Mouse (Mus musculus) lung, postnatal 36 days (tissue): ENCODE measurements around the gene Mphosph9.

Source experiments
- DNase-seq: peaks from one replicate; pipeline ENCODE4 v3.0.0; 2022; ENCODE audit warnings: mixed read lengths

The Mphosph9 gene

GRCm38 (mm10) chr5:124263246-124263645 lies 64.5 kb downstream of the Mphosph9 start:
- DNase-seq, result no peak

- no peak for DNase-seq
Observed at GRCm38 (mm10) chr5:124262090-124262489, 65.7 kb downstream of the Mphosph9 start.

DNA sequence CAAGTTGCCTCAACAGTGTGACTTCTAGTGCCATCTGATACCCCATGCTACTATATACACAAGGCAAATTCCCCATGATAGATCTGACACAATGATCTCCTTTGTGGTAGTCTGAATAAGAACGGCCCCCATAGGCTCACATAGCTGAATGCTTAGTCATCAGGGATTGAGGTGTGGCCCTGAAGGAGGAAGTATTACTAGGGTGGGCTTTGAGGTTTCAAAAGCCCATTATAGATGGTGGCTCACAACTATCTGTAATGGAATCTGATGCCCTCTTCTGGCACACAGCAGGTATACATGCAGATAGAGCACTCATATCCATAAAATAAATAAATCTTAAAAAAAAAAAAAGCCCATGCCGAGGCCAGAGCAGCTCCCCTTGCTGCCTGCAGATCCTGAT lies 68.6 kb downstream of the Mphosph9 start:
- DNase-seq, result peak; percentile 41

- no peak for DNase-seq
Observed at GRCm38 (mm10) chr5:124258026-124258425, 69.7 kb downstream of the Mphosph9 start.

DNA sequence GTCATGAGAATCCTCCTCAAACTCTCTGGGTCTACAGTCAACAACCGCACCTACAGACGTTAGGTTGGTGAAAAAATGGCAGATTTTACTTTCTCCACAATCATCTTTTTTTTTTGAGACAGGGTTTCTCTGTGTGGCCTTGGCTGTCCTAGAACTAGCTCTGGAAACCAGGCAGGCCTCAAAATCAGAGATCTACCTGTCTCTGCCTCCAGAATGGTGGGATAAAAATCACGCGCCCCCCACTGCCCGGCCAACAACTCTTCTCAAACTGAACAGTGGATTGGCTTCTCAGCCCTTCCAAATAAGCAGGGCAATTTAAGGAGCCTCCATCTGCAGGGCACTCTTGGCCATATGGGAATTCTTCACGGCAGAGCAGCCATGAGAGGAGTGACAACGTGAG lies 72.6 kb downstream of the Mphosph9 start:
- DNase-seq, result no peak

DNA sequence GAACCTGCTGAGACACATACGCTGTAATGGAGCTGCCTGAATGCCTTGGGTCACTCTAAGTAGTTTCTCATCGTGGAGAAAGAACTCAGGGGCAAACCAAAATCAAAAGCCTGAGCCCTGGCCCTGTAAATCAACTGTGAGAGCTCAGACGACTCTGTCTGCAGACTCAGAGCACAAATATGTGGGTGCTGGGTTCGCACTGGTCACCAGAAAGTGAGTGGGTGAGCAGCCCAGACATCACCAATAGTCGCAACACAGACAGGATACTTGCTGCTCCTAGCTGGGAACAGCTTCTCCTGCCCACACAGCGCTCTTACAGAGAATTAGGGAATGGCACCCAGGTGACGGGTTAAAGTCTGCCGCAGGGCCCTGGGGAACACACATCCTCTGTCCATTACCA lies 74.2 kb downstream of the Mphosph9 start:
- no peak for DNase-seq

DNA sequence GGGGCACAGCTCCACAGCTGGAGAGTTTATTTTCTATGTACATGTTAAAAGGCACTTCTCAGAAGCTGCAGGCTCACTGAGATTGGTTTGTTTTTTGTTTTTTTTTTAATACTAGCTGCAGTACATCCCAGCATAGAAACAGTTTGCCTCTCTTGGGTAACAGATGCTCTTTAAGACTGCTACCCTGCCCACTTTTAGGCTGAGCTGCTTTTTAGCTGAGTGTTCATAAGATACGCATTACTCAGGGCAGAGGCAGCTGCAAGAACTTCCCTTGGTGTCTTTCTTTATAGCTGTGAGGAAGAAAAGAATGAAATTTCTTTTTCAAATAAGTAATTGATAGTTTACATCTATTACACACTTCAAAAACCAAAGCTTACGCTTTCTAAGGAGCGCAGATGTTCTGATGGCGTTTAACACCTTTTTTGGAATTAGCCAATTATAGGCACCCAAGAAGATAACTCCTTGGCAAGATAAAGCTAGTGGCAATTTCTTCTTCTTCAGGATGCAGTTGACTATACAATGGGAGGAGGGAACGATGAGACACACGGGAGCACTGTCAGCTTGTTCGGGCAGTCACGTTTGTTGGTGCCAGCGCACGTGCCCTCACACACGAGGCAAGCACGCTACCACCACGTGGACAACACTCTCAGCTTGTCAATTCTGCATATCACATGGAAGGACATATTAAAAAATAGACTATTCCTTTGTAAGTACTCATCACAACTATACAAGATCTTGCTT lies 75.0 kb downstream of the Mphosph9 start:
- no peak for DNase-seq

GRCm38 (mm10) chr5:124251070-124251469 lies 76.7 kb downstream of the Mphosph9 start:
- no peak for DNase-seq

DNA sequence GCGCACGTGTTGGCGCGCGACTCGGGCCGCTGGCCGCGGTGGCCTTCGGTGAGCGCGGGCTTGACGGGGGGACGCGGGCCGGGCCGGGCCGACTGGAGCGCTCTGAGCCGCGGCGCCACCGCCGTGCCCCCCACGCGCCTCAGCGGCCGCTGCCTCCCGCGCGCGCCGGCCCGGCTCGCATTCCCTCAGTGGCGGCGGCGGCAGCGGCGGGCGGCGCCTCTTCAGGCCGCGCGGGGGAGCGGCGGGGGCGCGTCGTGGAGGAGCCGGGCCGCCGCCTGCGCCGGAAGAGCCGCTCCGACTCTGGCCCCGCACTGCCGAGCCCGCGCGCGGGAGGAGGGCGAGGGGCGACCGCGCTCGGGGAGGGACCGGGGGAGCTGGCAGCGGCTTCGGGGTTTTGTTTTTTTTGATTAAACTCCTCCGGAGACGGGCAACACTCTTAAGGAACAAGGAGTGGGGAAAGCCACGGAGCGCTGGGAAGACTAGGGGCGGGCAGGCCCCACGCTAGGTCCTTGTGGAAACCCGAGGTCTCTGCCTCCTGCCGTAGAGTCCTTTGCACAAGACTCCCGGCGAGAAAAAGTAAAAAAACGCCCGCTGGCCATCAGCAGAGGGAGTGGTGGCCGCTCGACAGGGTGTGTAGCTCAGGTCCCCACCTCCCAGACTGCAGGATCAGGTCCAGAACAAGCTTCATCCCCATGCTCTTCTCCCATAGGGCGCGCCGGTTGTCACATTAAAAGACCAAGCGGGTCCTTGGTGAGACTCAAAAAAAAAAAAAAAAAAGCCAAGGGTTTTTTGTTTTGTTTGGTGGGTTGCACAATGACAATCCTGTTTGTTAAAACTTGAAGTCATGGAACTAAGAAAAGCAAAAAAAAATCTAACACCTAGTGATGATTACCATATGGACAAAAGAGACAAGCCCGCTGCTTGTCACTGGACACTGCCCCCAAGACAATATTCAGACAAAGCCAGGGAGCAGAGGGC lies 77.9 kb downstream of the Mphosph9 start, which contains the start of gene Pitpnm2:
Pitpnm2 (minus strand) TSS at position 147 of the 978 bp plus-strand sequence.
- DNase-seq, result peak; percentile 49

GRCm38 (mm10) chr5:124248845-124249613 lies 78.7 kb downstream of the Mphosph9 start:
- DNase-seq, result peak; percentile 62

DNA sequence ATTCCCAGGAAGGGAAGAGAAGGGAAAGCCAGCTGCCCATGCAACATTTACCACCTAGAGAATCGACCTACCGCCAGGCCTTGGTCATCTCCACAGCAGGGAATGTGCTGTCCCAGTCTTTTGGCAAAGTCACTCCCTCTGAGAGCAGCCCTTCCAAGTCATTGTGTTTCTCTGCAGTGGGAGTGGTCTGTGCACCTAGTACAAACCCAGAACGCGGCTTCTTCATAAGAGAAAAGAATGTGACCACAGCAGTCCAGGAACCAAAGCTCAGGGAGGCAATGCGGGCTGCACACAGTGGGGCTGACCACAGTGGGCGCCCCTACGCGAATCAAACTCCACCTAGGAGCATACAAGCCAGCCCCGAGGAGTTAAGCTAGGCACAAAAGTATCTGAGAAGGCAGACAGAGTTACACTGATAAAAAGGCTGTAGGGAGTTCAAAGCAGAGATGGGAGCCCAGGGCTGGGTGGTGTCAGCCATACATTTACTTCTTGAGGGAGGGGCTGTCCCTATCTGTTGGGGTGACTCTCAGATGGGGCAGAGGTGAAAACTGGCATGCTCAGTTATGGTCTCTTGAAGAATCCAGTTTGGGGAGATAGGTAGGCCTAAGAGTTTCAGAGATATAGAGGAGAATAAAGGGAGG lies 79.7 kb downstream of the Mphosph9 start:
- DNase-seq, result peak; percentile 68

DNA sequence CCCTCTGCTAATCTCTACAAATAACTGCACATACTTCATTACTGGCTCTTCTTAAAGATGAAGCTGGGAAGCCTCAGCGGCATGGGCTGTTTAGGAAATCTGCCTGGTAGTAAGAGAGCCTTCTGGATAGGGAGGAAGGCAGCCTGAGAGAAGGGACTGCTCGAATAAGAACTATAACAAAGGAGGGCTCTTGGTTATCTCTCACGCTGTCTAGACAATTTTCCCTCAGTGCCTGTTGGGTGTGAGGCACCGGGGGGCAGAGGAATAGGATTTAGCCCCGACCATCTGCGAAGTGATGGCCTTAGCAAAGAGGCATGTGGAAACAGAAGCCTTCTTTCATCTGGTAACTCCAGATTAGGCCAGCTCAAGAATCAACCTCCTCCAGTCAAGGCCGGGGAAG lies 80.5 kb downstream of the Mphosph9 start:
- DNase-seq, result no peak

DNA sequence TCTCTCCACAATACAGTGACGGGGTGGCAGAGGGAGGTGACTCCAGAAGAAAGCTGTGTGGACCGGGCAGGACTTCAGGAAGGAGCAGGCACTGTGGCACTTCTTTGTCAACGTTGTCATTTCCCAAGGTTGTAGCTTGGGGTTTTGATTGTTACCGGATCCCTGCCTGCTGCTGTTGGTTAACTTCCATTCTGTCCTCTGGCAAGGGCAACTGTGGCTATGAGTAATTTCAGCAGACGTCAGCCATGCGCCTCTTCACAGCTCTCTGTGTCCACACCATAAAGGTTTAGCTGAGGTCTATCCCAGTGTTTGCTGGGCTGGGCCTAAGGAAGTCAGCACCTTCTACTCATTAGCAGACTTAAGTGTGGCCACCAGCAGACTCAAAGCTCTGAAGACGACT lies 82.9 kb downstream of the Mphosph9 start:
- DNase-seq, result no peak

- no peak for DNase-seq
Observed at GRCm38 (mm10) chr5:124244449-124244848, 83.3 kb downstream of the Mphosph9 start.

DNA sequence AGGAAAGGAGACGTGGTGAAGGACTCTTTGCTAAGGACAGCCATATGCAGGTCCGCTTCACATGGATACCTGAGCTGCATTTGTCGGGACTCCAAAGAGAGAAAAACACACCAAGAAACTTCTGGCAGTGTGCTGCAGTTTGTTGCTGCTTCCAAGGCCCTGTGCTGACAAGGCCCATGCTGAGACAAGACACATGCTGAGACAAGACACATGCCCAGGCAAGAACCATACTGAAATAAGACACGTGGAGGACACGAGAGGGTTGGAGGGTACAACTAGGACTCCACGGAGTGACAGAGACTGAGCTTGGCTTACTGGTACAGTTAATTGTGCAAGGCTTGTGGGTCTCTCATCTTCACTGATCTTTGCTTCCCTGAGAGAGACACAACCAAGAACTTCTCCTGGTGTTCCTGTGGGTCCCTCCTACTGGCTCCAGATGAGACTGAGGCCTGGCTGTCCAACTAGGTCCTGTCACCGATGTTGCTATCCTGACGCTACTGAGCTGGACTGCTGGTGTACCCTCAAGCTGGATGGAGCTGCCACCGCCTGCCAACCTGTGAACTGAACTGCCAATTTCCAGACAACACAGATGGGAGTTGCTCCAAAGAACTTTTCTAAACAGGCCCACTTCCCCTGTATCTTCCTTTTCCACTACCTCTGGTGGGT lies 84.4 kb downstream of the Mphosph9 start:
- DNase-seq, result no peak

DNA sequence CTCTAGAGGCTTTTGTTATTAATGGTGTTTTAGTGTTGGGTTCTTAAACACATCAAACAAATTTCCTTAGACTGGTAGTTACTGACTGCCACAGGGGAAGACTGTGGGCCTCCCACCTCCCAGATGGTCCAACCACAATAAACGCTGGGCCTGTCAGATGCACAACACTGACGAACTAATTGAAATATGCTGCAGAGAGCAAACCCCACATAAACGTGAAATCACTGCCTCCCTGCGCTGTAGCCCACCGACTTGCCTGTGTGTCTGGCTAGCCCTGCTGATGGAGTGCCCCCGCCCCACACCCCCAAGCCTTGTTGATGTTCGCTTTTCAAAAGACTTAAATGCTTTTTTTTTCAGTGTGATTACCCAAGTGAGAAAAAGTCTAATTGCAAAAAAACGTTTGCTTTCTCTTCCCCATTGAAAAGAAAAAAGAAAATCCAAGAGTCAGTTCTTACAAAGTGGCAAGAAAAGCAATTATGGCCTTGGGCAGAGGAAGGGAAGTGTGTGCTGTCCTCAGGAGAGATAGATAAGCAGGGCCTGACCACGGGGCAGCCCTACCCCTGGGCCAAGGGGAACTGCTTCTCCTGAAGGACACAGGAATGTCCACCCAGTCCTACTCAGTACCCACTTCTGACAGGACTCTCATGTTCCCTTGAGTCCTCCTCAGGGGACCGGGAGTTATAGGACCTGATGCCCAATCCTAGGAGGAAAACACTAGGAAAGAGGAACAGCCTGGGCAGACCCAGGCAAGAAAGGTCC lies 85.9 kb downstream of the Mphosph9 start:
- no peak for DNase-seq

- DNase-seq, result no peak
Observed at GRCm38 (mm10) chr5:124240841-124241685, 86.7 kb downstream of the Mphosph9 start.

DNA sequence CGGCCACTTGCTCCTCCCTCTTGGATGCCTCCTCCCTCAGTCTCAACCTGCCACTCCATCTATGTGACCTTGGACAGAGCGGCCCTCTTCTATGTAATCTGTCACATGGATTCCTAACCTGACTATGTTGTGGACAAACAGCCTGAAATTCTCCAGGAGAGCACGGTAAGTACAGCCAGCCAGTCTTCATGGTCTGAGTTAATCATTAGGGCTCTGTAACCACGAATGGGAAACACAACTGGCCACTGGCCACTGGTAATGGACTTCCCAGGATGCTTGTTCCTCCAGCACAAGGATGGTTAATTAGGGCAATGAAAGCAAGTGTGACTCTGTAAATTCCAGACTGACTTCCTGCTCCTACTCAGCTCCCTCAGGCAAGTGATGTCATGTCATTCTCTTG lies 91.6 kb downstream of the Mphosph9 start:
- no peak for DNase-seq

DNA sequence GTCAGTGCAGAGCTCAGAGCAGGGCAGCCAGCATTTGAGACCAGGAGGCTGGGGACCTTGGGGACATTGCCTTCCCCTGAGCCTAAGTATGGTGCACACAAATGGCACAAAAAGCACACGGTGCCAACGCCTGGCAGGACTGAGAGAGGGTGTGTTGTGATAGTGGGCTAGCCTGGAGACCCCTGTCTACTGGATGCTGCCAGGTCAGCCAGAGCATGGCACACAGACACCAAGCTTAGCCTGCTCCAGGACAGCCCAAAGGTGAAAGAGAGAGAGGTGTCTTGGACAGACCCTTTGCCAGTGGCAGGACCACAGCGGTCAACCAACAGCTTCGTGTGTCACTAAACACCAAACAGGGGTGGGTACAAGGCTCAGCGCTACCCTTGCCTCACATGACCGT lies 93.0 kb downstream of the Mphosph9 start:
- DNase-seq, result no peak
